Mouse (Mus musculus) CH12.LX (cell line): ENCODE data around the gene Kmt2a. TPM values are rescaled to one million over a fixed set of nuclear protein-coding genes. Genes with fewer than 3 reads are reported as not detected.

ENCODE experiments used
- DNase-seq: peaks from one replicate; pipeline ENCODE4 v3.0.0-alpha.2; 2013; ENCODE audit errors: extremely low read depth
- H3K27ac ChIP-seq: 2 replicates; pipeline ENCODE4 v1.5.1; 2012; ENCODE audit warnings: low read depth, mild to moderate bottlenecking, control low read depth, moderate library complexity; ENCODE audit not compliant: insufficient read depth
- H3K27me3 ChIP-seq: replicated peaks from 2 replicates; pipeline ENCODE3; 2012; ENCODE audit warnings: inconsistent platforms
- H3K36me3 ChIP-seq, 2 experiments: replicated peaks in 1 of 2; 2 replicates each; pipeline versions ENCODE3 to v1.6.1; 2012; ENCODE audit warnings: inconsistent platforms in 1 of 2, low read length in 1 of 2, mild to moderate bottlenecking in 1 of 2, mixed read lengths in 1 of 2, moderate library complexity in 1 of 2; ENCODE audit not compliant: control insufficient read depth in 1 of 2, insufficient read depth in 1 of 2
- H3K4me1 ChIP-seq, 2 experiments: 2 replicates each; pipeline ENCODE4 v1.6.1; 2012; ENCODE audit warnings: inconsistent platforms in 1 of 2, moderate library complexity in 1 of 2; ENCODE audit not compliant: insufficient read depth in 2 of 2, control insufficient read depth in 1 of 2
- H3K4me2 ChIP-seq: 2 replicates; pipeline ENCODE4 v1.6.1; 2012; ENCODE audit warnings: low read depth, mild to moderate bottlenecking, control low read depth; ENCODE audit not compliant: poor library complexity, insufficient read depth, severe bottlenecking
- H3K4me3 ChIP-seq, 3 experiments: fragments of 150-350 bp in 1 of 3; sonication (generic) in 1 of 3; replicated peaks in 1 of 3; 2 replicates each; pipeline versions ENCODE3 to v1.5.1; 2011 to 2012; ENCODE audit warnings: low read depth in 2 of 3, low read length in 2 of 3, mild to moderate bottlenecking in 2 of 3, moderate library complexity in 2 of 3, control low read depth in 1 of 3, improper control_type of control experiment in 1 of 3, inconsistent platforms in 1 of 3, mixed read lengths in 1 of 3; ENCODE audit not compliant: poor library complexity in 1 of 3
- H3K79me2 ChIP-seq: replicated peaks from 2 replicates; pipeline ENCODE4 v1.6.1; 2012; ENCODE audit warnings: mild to moderate bottlenecking, moderate library complexity; ENCODE audit not compliant: control insufficient read depth, poor library complexity, insufficient read depth, severe bottlenecking; ENCODE audit errors: extremely low read depth
- H3K9ac ChIP-seq: 2 replicates; pipeline ENCODE4 v1.6.1; 2012; ENCODE audit warnings: low read depth, mild to moderate bottlenecking, control low read depth, moderate library complexity; ENCODE audit not compliant: insufficient read depth
- H3K9me3 ChIP-seq: replicated peaks from 2 replicates; pipeline ENCODE3; 2012; ENCODE audit warnings: low read length, inconsistent platforms, mixed read lengths
- BHLHE40 ChIP-seq: IDR thresholded peaks from 2 replicates; pipeline ENCODE4 v1.6.1; 2011; ENCODE audit warnings: mild to moderate bottlenecking, low read depth, low read length, improper control_type of control experiment
- CHD2 ChIP-seq: IDR thresholded peaks from 2 replicates; pipeline ENCODE4 v1.6.1; 2011; ENCODE audit warnings: low read length, improper control_type of control experiment
- CTCF ChIP-seq, 2 experiments: IDR thresholded peaks in 1 of 2; conservative IDR thresholded peaks in 1 of 2; 2 replicates each; pipeline ENCODE4 v1.5.1; 2011 to 2012; ENCODE audit warnings: low read depth in 2 of 2, low read length in 2 of 2, improper control_type of control experiment in 1 of 2, inconsistent platforms in 1 of 2, mild to moderate bottlenecking in 1 of 2, moderate library complexity in 1 of 2
- EP300 ChIP-seq: IDR thresholded peaks from 2 replicates; pipeline ENCODE4 v1.6.1; 2011; ENCODE audit warnings: low read length, improper control_type of control experiment
- IRF4 ChIP-seq: IDR thresholded peaks from 2 replicates; pipeline ENCODE4 v1.6.1; 2014; ENCODE audit warnings: low read depth, mild to moderate bottlenecking, inconsistent platforms, low read length, improper control_type of control experiment
- JUN ChIP-seq: IDR thresholded peaks from 2 replicates; pipeline ENCODE4 v1.6.1; 2011; ENCODE audit warnings: low read depth, mild to moderate bottlenecking, low read length, improper control_type of control experiment, moderate library complexity; ENCODE audit not compliant: insufficient read depth
- JUND ChIP-seq: conservative IDR thresholded peaks from 2 replicates; pipeline ENCODE4 v1.6.1; 2011; ENCODE audit warnings: low read depth, low read length, improper control_type of control experiment
- MAX ChIP-seq: IDR thresholded peaks from 2 replicates; pipeline ENCODE4 v1.6.1; 2011; ENCODE audit warnings: low read length, improper control_type of control experiment
- MAZ ChIP-seq: IDR thresholded peaks from 2 replicates; pipeline ENCODE4 v1.6.1; 2012; ENCODE audit warnings: low read depth, mild to moderate bottlenecking, inconsistent platforms, low read length, improper control_type of control experiment, moderate library complexity
- MEF2A ChIP-seq: IDR thresholded peaks from 2 replicates; pipeline ENCODE4 v1.6.1; 2014; ENCODE audit warnings: low read depth, mild to moderate bottlenecking, inconsistent platforms, low read length, improper control_type of control experiment, borderline replicate concordance
- MXI1 ChIP-seq: IDR thresholded peaks from 2 replicates; pipeline ENCODE4 v1.6.1; 2011; ENCODE audit warnings: mild to moderate bottlenecking, low read depth, low read length, improper control_type of control experiment
- MYC ChIP-seq: IDR thresholded peaks from 2 replicates; pipeline ENCODE4 v1.6.1; 2011; ENCODE audit warnings: low read depth, mild to moderate bottlenecking, improper control_type of control experiment, low read length
- PAX5 ChIP-seq: IDR thresholded peaks from 2 replicates; pipeline ENCODE4 v1.6.1; 2012; ENCODE audit warnings: low read length, inconsistent platforms, mixed read lengths
- RAD21 ChIP-seq: IDR thresholded peaks from 2 replicates; pipeline ENCODE4 v1.6.1; 2011; ENCODE audit warnings: low read depth, mild to moderate bottlenecking, low read length, improper control_type of control experiment, moderate library complexity
- RCOR1 ChIP-seq: conservative IDR thresholded peaks from 2 replicates; pipeline ENCODE4 v1.6.1; 2012; ENCODE audit warnings: low read depth, mild to moderate bottlenecking, inconsistent platforms, low read length, improper control_type of control experiment
- SIN3A ChIP-seq: IDR thresholded peaks from 2 replicates; pipeline ENCODE4 v1.6.1; 2012; ENCODE audit warnings: low read length, improper control_type of control experiment, inconsistent platforms
- TBP ChIP-seq: conservative IDR thresholded peaks from 2 replicates; pipeline ENCODE4 v1.6.1; 2011; ENCODE audit warnings: low read depth, low read length, improper control_type of control experiment
- USF1 ChIP-seq: IDR thresholded peaks from 2 replicates; pipeline ENCODE4 v1.6.1; 2014; ENCODE audit warnings: low read depth, mild to moderate bottlenecking, inconsistent platforms, low read length, improper control_type of control experiment
- ZNF384 ChIP-seq: IDR thresholded peaks from 2 replicates; pipeline ENCODE4 v1.6.1; 2012; ENCODE audit warnings: low read depth, low read length, improper control_type of control experiment, inconsistent platforms
- dilution Hi-C: fragments of 300-500 bp; cut with MboI; formaldehyde crosslinking; loops from 2 replicates; pipeline ENCODE4 v1.14.3; 2020; ENCODE audit warnings: low sequenced_read_pairs; ENCODE audit not compliant: extremely low pct_unique_long_range_greater_than_20kb, extremely low pct_ligation_motif_present
- in situ Hi-C: fragments of 300-500 bp; cut with MboI; formaldehyde crosslinking; loops from 3 replicates; pipeline ENCODE4 v1.14.3; 2019; ENCODE audit warnings: low sequenced_read_pairs, low pct_ligation_motif_present, low pct_unique_long_range_greater_than_20kb, mixed read lengths
- polyA plus RNA-seq: library from polyadenylated mRNA; unstranded; fragments of >175 nt; gene quantifications from 2 replicates; pipeline ENCODE4 v1.2.1, GENCODE M21; 2012; ENCODE audit warnings: low read depth; ENCODE audit not compliant: insufficient read length
- total RNA-seq, 2 experiments: library from RNA; depleted of rRNA; stranded (reverse); fragments of 300-350 nt in 1 of 2; fragments of >200 nt in 1 of 2; gene quantifications; 2 replicates each; pipeline ENCODE4 v1.2.3; 2012 to 2014

Kmt2a gene
- total and polyA plus RNA-seq, 3 experiments: 2.5 to 21.3 (median 7.2) TPM

DNA sequence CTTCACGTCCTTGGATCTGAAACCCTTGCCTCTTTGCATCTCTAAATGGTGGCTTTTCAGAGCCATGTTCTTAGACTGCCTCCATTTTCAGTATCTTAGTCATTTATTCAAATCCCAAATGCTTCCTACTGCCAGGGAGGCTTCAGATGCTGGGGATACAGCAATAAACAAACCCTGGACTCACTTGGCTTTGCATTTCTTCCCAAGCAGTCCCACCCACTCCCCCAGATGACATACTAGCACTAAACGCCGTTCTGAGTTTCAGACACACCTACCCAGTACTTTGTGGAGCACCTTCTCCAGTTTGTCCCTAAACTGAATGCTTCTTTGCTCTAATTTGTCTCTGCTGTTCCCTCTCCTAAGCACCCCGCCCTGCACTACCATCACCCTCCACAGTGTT lies 15.9 kb upstream of the Kmt2a start:
- Histone ChIP-seq H3K4me1 (peaks cover 0 to 5% of the 10 kb centered on the region in 2 experiments; a peak in 2 of 4 replicates), H3K4me3 (no peak overlapping the region), H3K27me3 (no peaks in the 10 kb centered on the region), H3K36me3 (no peaks in the 10 kb centered on the region), H3K79me2 (no peaks in the 10 kb centered on the region), H3K27ac (no peak overlapping the region), H3K9me3 (no peaks in the 10 kb centered on the region), H3K9ac (no peak overlapping the region), H3K4me2 (no peak overlapping the region)
- TF ChIP-seq RCOR1 (no peak), CHD2 (no peak), EP300 (no peak), MAZ (no peak), MAX (no peak), JUND (no peak), MXI1 (no peak), TBP (no peak), BHLHE40 (no peak), MEF2A (no peak), PAX5 (no peak), SIN3A (no peak), JUN (no peak), USF1 (no peak), IRF4 (no peak), ZNF384 (no peak), RAD21 (no peak), CTCF (conservative IDR thresholded peaks at IDR 0.05 in 1 of 2, IDR thresholded peaks at IDR 0.05 in 1 of 2; ENCODE audit: low read depth in 2 of 2, low read length in 2 of 2) (no peak)
- dilution Hi-C loops (no loop called here), in situ Hi-C loops (no loop called here)
- DNase-seq: no peak

DNA sequence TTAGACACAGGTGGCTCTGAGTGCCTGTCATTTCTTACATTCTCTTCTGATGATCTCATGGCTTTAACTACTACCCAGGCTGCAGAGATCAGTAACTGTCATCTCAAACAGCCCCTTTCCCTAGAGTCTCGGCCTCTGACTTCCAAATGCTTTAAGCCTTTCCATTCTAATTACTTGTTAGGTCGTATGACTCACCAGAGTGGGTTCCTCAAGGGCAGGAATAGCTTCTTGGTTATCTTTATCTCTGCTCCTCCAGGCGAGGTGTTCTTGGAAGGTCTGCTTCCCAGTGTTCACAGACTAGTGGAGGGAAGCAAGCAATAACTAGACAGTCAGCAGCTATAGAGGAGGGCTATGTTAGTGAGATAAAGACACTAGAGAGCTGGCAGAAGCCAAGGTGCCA lies 11.6 kb upstream of the Kmt2a start:
- no peak overlapping the region for H3K9ac ChIP-seq
- H3K4me1 ChIP-seq: peaks cover 4 to 16% of the 10 kb centered on the region in 2 experiments; a peak in 3 of 4 replicates
- DNase-seq: no peak
- no peaks in the 10 kb centered on the region for H3K79me2 ChIP-seq
- H3K4me3 ChIP-seq: no peak overlapping the region
- no peak overlapping the region for H3K4me2 ChIP-seq
- H3K36me3 ChIP-seq: no peaks in the 10 kb centered on the region
- no peaks in the 10 kb centered on the region for H3K27me3 ChIP-seq
- in situ Hi-C loops (no loop called here), dilution Hi-C loops (no loop called here)
- no peak for TF ChIP-seq MYC
- no peaks in the 10 kb centered on the region for H3K9me3 ChIP-seq
- no peak overlapping the region for H3K27ac ChIP-seq
